Mouse (Mus musculus): ENCODE measurements around the gene Padi2.

GRCm38 (mm10) chr4:140928349-140928748 is 22.2 kb downstream of the Padi2 start:
- no peak for TF ChIP-seq GATA1 (IDR thresholded peaks at IDR 0.05; ENCODE audit: borderline replicate concordance, low read length)
- no peak for TF ChIP-seq CTCF (IDR thresholded peaks at IDR 0.05; ENCODE audit: low read depth, low read length)

Data from G1E (cell line).